Mouse (Mus musculus) spleen, adult 2 months (tissue): ENCODE measurements around the gene Trim8. TPM values are rescaled to one million over a fixed set of nuclear protein-coding genes. Genes with fewer than 3 reads are reported as not detected.

ENCODE experiments used
- DNase-seq, 2 experiments: peaks; one replicate each; pipeline versions ENCODE4 v3.0.0 to v3.0.0-alpha.2; 2012 to 2021; ENCODE audit warnings: low spot score in 2 of 2, low read depth in 1 of 2
- H3K27ac ChIP-seq: fragments of 200-500 bp; 2 replicates; pipeline ENCODE4 v1.5.1; 2012; ENCODE audit warnings: low read length, inconsistent platforms; ENCODE audit not compliant: insufficient read depth
- H3K27me3 ChIP-seq: fragments of 200-500 bp; 2 replicates; pipeline ENCODE4 v1.6.1; 2012; ENCODE audit warnings: mild to moderate bottlenecking, moderate library complexity, low read length, inconsistent platforms; ENCODE audit not compliant: control insufficient read depth, insufficient read depth
- H3K36me3 ChIP-seq: fragments of 200-500 bp; 2 replicates; pipeline ENCODE4 v1.6.1; 2012; ENCODE audit warnings: mild to moderate bottlenecking, low read length, inconsistent platforms; ENCODE audit not compliant: control insufficient read depth, insufficient read depth
- H3K4me1 ChIP-seq: fragments of 200-500 bp; 2 replicates; pipeline ENCODE4 v1.6.1; 2011; ENCODE audit warnings: inconsistent platforms; ENCODE audit not compliant: control insufficient read depth, insufficient read depth, insufficient read length
- H3K4me3 ChIP-seq: fragments of 200-500 bp; 2 replicates; pipeline ENCODE4 v1.5.1; 2011; ENCODE audit warnings: mild to moderate bottlenecking, inconsistent platforms; ENCODE audit not compliant: insufficient read depth, insufficient read length; ENCODE audit errors: extremely low read depth
- CTCF ChIP-seq: fragments of 200-500 bp; IDR thresholded peaks from 2 replicates; pipeline ENCODE4 v1.5.1; 2011; ENCODE audit warnings: mild to moderate bottlenecking, inconsistent platforms; ENCODE audit not compliant: insufficient read depth, insufficient read length, insufficient replicate concordance; ENCODE audit errors: extremely low read depth
- POLR2A ChIP-seq: fragments of 200-500 bp; IDR thresholded peaks from 2 replicates; pipeline ENCODE4 v1.6.1; 2011; ENCODE audit warnings: low read depth, low read length, inconsistent platforms
- WGBS: fragments of 180-500 bp; shearing (Covaris S2); methylation state at CpG from one replicate; pipeline ENCODE4 v1.1.7; 2018; 5-methylcytosine and 5-hydroxymethylcytosine counted together
- polyA plus RNA-seq: library from polyadenylated mRNA; depleted of rRNA; stranded (reverse); fragments of >200 nt; gene quantifications from 2 replicates; pipeline ENCODE4 v1.2.3, GENCODE M21; 2012

Gene Trim8
- polyA plus RNA-seq, 1 experiment: 47.1 TPM

- no peak overlapping the region for H3K4me3 ChIP-seq
- TF ChIP-seq CTCF (no peak), POLR2A (no peak)
- no peaks in the 10 kb centered on the region for H3K36me3 ChIP-seq
- DNase-seq: no peak
- H3K27ac ChIP-seq: no peak overlapping the region
- H3K27me3 ChIP-seq: no peaks in the 10 kb centered on the region
- peaks cover 40% of the 10 kb centered on the region for H3K4me1 ChIP-seq
Observed at GRCm38 (mm10) chr19:46523131-46523479, 21.6 kb downstream of the Trim8 start.

GRCm38 (mm10) chr19:46523480-46524151 is 22.1 kb downstream of the Trim8 start:
- Histone ChIP-seq H3K4me1 (peaks cover 37% of the 10 kb centered on the region), H3K36me3 (no peaks in the 10 kb centered on the region), H3K27me3 (no peaks in the 10 kb centered on the region), H3K4me3 (no peak overlapping the region), H3K27ac (no peak overlapping the region)
- DNase-seq: no peak
- WGBS: 38% methylated on average over 20 of the region's 20 CpGs
- TF ChIP-seq CTCF (no peak), POLR2A (no peak)

- Histone ChIP-seq H3K27me3 (no peaks in the 10 kb centered on the region), H3K27ac (0 out of 2 replicates have a peak overlapping the region, but pooled peaks have one; percentile 9), H3K4me1 (peaks cover 33% of the 10 kb centered on the region), H3K36me3 (no peaks in the 10 kb centered on the region), H3K4me3 (no peak overlapping the region)
- DNase-seq: no peak
- TF ChIP-seq CTCF (no peak), POLR2A (no peak)
- 41% methylated on average over 6 of the region's 6 CpGs for WGBS
Observed at GRCm38 (mm10) chr19:46524152-46524544, 22.6 kb downstream of the Trim8 start.

- H3K27ac ChIP-seq: 0 out of 2 replicates have a peak overlapping the region, but pooled peaks have one; percentile 9
Observed at GRCm38 (mm10) chr19:46524601-46525321, 23.3 kb downstream of the Trim8 start.

GRCm38 (mm10) chr19:46525691-46526631 is 24.5 kb downstream of the Trim8 start:
- TF ChIP-seq CTCF (no peak), POLR2A (no peak)
- no peaks in the 10 kb centered on the region for H3K36me3 ChIP-seq
- no peak for DNase-seq
- WGBS: 94% methylated on average over 10 of the region's 10 CpGs
- peaks cover 31% of the 10 kb centered on the region for H3K4me1 ChIP-seq
- H3K4me3 ChIP-seq: no peak overlapping the region
- no peaks in the 10 kb centered on the region for H3K27me3 ChIP-seq
- no peak overlapping the region for H3K27ac ChIP-seq

More at GRCm38 (mm10) chr19:46524601-46525321, 23.3 kb downstream of the Trim8 start:
- Histone ChIP-seq H3K4me1 (peaks cover 31% of the 10 kb centered on the region), H3K27me3 (no peaks in the 10 kb centered on the region), H3K4me3 (no peak overlapping the region), H3K36me3 (no peaks in the 10 kb centered on the region)
- DNase-seq: no peak
- WGBS: 42% methylated on average over 14 of the region's 14 CpGs
- TF ChIP-seq POLR2A (no peak), CTCF (no peak)

GRCm38 (mm10) chr19:46527632-46528528 is 26.4 kb downstream of the Trim8 start:
- peak overlapping the region; percentile 48; the same call in 1 of the 2 replicates for H3K4me3 ChIP-seq
- no peaks in the 10 kb centered on the region for H3K27me3 ChIP-seq
- no peak overlapping the region for H3K27ac ChIP-seq
- WGBS: 49% methylated on average over 17 of the region's 17 CpGs
- H3K4me1 ChIP-seq: peaks cover 26% of the 10 kb centered on the region
- no peak for DNase-seq
- H3K36me3 ChIP-seq: no peaks in the 10 kb centered on the region
- no peak for TF ChIP-seq POLR2A
